Mouse (Mus musculus) cerebellum, adult 2 months (tissue): Measurements from ENCODE around the gene Gzmb.

Experiments
- CTCF ChIP-seq: fragments of 200-500 bp; IDR thresholded peaks from 2 replicates; pipeline ENCODE4 v1.5.1; 2011; ENCODE audit warnings: low read depth, mild to moderate bottlenecking, control low read depth, low read length, moderate library complexity, borderline replicate concordance; ENCODE audit not compliant: insufficient read depth
- POLR2A ChIP-seq: fragments of 200-500 bp; IDR thresholded peaks from 2 replicates; pipeline ENCODE4 v1.6.1; 2011; ENCODE audit warnings: low read length, control low read depth, borderline replicate concordance; ENCODE audit not compliant: insufficient read depth

DNA sequence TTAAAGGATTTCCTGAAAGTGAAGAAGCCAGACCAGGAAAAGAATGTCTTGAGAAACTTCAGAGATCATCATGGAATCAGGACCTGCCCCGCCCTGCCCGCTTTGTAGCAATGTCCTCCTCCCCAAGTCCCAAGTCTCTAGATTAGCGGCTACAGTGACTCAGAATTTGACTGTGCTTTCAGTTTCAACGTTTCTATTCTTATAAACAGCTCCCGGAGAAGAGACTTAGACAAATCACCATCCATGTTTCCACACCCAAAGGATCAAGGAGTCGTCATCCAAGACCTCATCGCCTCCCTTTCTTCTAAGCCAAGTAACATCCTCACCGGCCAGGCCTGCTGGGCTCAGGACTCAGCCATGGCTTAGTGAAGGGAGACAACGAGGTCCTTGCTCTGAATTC is 48.2 kb upstream of the Gzmb start:
- no peak for TF ChIP-seq POLR2A
- TF ChIP-seq CTCF: no peak
